Comparison of ENCODE assay signal across 14 mouse cellular contexts in the genomic region with DNA sequence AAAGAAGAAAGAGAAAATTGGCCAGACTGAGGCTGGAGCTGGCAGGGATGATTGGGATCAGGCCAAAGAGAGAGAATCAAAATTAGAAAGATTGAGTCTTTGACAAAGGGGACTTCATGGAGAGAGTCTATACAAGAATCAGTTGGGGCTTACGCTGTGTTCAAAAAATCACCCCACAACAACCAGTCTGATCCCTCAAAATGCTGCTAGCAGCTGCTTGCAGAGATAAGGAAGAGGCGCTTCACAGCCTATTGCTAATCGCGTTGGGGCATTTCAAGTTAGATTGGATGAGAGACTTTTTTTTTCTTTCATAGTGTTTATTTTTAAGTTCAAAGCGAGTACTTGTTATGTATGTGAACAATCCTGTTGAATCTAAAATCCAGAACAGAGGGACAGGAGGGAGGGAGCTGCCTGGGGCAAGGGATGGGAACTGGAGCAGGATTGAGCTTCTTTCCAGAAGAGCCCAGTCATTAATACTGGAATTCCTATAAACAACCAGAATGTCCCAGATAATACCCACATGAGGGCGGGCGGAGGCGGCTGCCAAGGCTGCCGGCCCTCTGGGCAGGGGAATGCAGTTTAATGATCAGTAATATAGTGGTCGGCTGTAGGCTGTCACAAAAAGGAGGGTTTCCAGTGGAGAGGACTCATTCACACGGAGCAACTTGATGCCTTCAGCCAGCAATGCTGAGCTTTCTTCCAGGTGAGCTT. TPM values are rescaled to one million over a fixed set of nuclear protein-coding genes. Genes with fewer than 3 reads are reported as not detected.
A peak's percentile ranks its signal among the peaks of the same experiment; 100 is the strongest.
DNase-seq lines count a peak whose midpoint lies in the region; ATAC-seq lines count a peak whose summit lies in the region.
"Had no signal": no experiment of that assay in that cellular context is flagged by ENCODE, and none has a peak within 500 bp of the region (broad histone marks: within the 10 kb centered on the region; RNA-seq: fewer than 3 reads in every experiment).

No protein-coding gene starts in this region.

- intact Hi-C loops in heart, postnatal 36 days (cut with DNase I): no loop called here

- DNase-seq in heart, embryonic 10.5 days (ENCODE audit: low spot score): no peak
- no peak for DNase-seq in heart, postnatal 36 days
- DNase-seq in neural tube, embryonic 10.5 days (ENCODE audit: extremely low spot score, low spot score): no peak
- no peak for DNase-seq in limb, embryonic 10.5 days (ENCODE audit: low spot score)
- DNase-seq in midbrain, embryonic 14.5 days: peak; percentile 49
- no peak for DNase-seq in urinary bladder, postnatal 14 days (ENCODE audit: low spot score)
- DNase-seq in cerebellum, postnatal 25 days: no peak
- DNase-seq: kidney, adult 2 months; lung, postnatal 36 days; right cerebral cortex, postnatal 4 days; thymus, postnatal 4 days had no signal

- H3K4me3 ChIP-seq in heart, embryonic 10.5 days: no peak overlapping the region
- H3K4me3 ChIP-seq in neural tube, embryonic 14.5 days (ENCODE audit: low read depth, low read length): no peak overlapping the region
- no peak overlapping the region for H3K4me3 ChIP-seq in limb, embryonic 10.5 days
- H3K4me3 ChIP-seq in midbrain, embryonic 14.5 days (replicated peaks; ENCODE audit: low read depth, low read length): no peak overlapping the region
- H3K4me3 ChIP-seq: embryonic facial prominence, embryonic 13.5 days; hindbrain, embryonic 12.5 days had no signal

- no peaks in the 10 kb centered on the region for H3K36me3 ChIP-seq in heart, embryonic 10.5 days
- no peaks in the 10 kb centered on the region for H3K36me3 ChIP-seq in neural tube, embryonic 14.5 days (ENCODE audit: control insufficient read depth, insufficient read depth, low read length)
- no peaks in the 10 kb centered on the region for H3K36me3 ChIP-seq in limb, embryonic 10.5 days
- H3K36me3 ChIP-seq in midbrain, embryonic 14.5 days (ENCODE audit: control insufficient read depth, insufficient read depth, low read length): no peaks in the 10 kb centered on the region
- H3K36me3 ChIP-seq: embryonic facial prominence, embryonic 13.5 days; hindbrain, embryonic 12.5 days had no signal

- 56% methylated on average over 11 of the region's 11 CpGs for WGBS in heart, embryonic 10.5 days
- WGBS in neural tube, embryonic 14.5 days: 47% methylated on average over 11 of the region's 11 CpGs
- WGBS in limb, embryonic 10.5 days: 66% methylated on average over 11 of the region's 11 CpGs
- WGBS in midbrain, embryonic 14.5 days: 49% methylated on average over 11 of the region's 11 CpGs

- no peak overlapping the region for H3K9ac ChIP-seq in neural tube, embryonic 14.5 days (replicated peaks; ENCODE audit: low read depth, low read length)
- H3K9ac ChIP-seq in midbrain, embryonic 14.5 days (replicated peaks; ENCODE audit: low read length): no peak overlapping the region
- H3K9ac ChIP-seq: embryonic facial prominence, embryonic 13.5 days; hindbrain, embryonic 12.5 days had no signal

- H3K4me2 ChIP-seq in neural tube, embryonic 14.5 days (ENCODE audit: low read depth, low read length): no peak overlapping the region
- H3K4me2 ChIP-seq in midbrain, embryonic 14.5 days (ENCODE audit: low read length): no peak overlapping the region
- H3K4me2 ChIP-seq: embryonic facial prominence, embryonic 13.5 days; hindbrain, embryonic 12.5 days had no signal

- H3K27ac ChIP-seq in heart, embryonic 10.5 days: peak overlapping the region; percentile 53; the same call in 1 of the 2 replicates
- no peak overlapping the region for H3K27ac ChIP-seq in neural tube, embryonic 14.5 days (ENCODE audit: low read depth, low read length)
- 0 out of 2 replicates have a peak overlapping the region, but pooled peaks have one; percentile 14 for H3K27ac ChIP-seq in limb, embryonic 10.5 days
- H3K27ac ChIP-seq in midbrain, embryonic 14.5 days (replicated peaks; ENCODE audit: low read depth, low read length): no peak overlapping the region
- H3K27ac ChIP-seq: embryonic facial prominence, embryonic 13.5 days; hindbrain, embryonic 12.5 days had no signal

- no peaks in the 10 kb centered on the region for H3K4me1 ChIP-seq in heart, embryonic 10.5 days
- H3K4me1 ChIP-seq in neural tube, embryonic 14.5 days (ENCODE audit: control insufficient read depth, insufficient read depth, low read length): no peaks in the 10 kb centered on the region
- peaks cover 4% of the 10 kb centered on the region; the same call in 1 of the 2 replicates for H3K4me1 ChIP-seq in limb, embryonic 10.5 days
- no peaks in the 10 kb centered on the region for H3K4me1 ChIP-seq in midbrain, embryonic 14.5 days (ENCODE audit: control insufficient read depth, insufficient read depth, low read length)
- H3K4me1 ChIP-seq: hindbrain, embryonic 12.5 days had no signal

- H3K9me3 ChIP-seq in heart, embryonic 10.5 days: no peaks in the 10 kb centered on the region
- H3K9me3 ChIP-seq in neural tube, embryonic 14.5 days (ENCODE audit: control insufficient read depth, low read length): no peaks in the 10 kb centered on the region
- no peaks in the 10 kb centered on the region for H3K9me3 ChIP-seq in limb, embryonic 10.5 days (replicated peaks)
- no peaks in the 10 kb centered on the region for H3K9me3 ChIP-seq in midbrain, embryonic 14.5 days (ENCODE audit: control insufficient read depth, low read length)
- H3K9me3 ChIP-seq: embryonic facial prominence, embryonic 13.5 days; hindbrain, embryonic 12.5 days had no signal

- no peaks in the 10 kb centered on the region for H3K27me3 ChIP-seq in heart, embryonic 10.5 days (ENCODE audit: insufficient read depth, poor library complexity, severe bottlenecking)
- no peaks in the 10 kb centered on the region for H3K27me3 ChIP-seq in neural tube, embryonic 14.5 days (ENCODE audit: control insufficient read depth, insufficient read depth, low read length)
- peaks cover 6% of the 10 kb centered on the region; the same call in 1 of the 2 replicates for H3K27me3 ChIP-seq in limb, embryonic 10.5 days (ENCODE audit: low read depth, poor library complexity, severe bottlenecking)
- no peaks in the 10 kb centered on the region for H3K27me3 ChIP-seq in midbrain, embryonic 14.5 days (ENCODE audit: control insufficient read depth, insufficient read depth, low read length)
- H3K27me3 ChIP-seq: embryonic facial prominence, embryonic 13.5 days; hindbrain, embryonic 12.5 days had no signal

- peak; percentile 56; the same call in 1 of the 2 replicates for ATAC-seq in neural tube, embryonic 14.5 days (ENCODE audit: low read depth)
- no peak for ATAC-seq in midbrain, embryonic 14.5 days (ENCODE audit: low FRiP score, low TSS enrichment)

RNA-seq across cellular contexts. Expression of a gene that starts 47.6 kb away (rescaled TPM):
- 32.0 and 36.5 TPM in 2 replicates for polyA plus RNA-seq in heart, embryonic 10.5 days (2016; fragmentation: Nextera tagmentation; extraction: Ambion mirVana)
- total RNA-seq in heart, postnatal 36 days (2021): 10 to 100 TPM; 20.5 to 20.6 TPM
- polyA plus RNA-seq in neural tube, embryonic 14.5 days (2014; fragmentation: Nextera tagmentation; extraction: Ambion mirVana): 32.2 and 38.3 TPM in 2 replicates
- polyA plus RNA-seq in limb, embryonic 10.5 days (2016; fragmentation: Nextera tagmentation; extraction: Ambion mirVana): 41.5 and 46.9 TPM in 2 replicates
- 27.9 and 33.2 TPM in 2 replicates for polyA plus RNA-seq in midbrain, embryonic 14.5 days (2014; fragmentation: Nextera tagmentation; extraction: Ambion mirVana)

Comparison
In these comparisons a context has a peak if more than half of its experiments do, and no peak if none do; other contexts are left out.
1. H3K27ac ChIP-seq: peak in heart, embryonic 10.5 days (single experiment) and limb, embryonic 10.5 days (single experiment); none in neural tube, embryonic 14.5 days (single experiment) and midbrain, embryonic 14.5 days (single experiment).